Mouse (Mus musculus): ENCODE measurements around the gene Ccdc146. TPM values are rescaled to one million over a fixed set of nuclear protein-coding genes. Genes with fewer than 3 reads are reported as not detected.

The Ccdc146 gene
- polyA plus RNA-seq, 1 experiment from 2014 or later: 0.09 TPM

- peak; percentile 40 for DNase-seq (ENCODE audit: low spot score)
- H3K4me3 ChIP-seq (replicated peaks; ENCODE audit: low read depth, low read length): no peak overlapping the region
- no peak overlapping the region for H3K9ac ChIP-seq (ENCODE audit: low read depth, low read length)
- no peak for TF ChIP-seq CTCF (IDR thresholded peaks at IDR 0.05; ENCODE audit: low read depth)
- no peaks in the 10 kb centered on the region for H3K4me1 ChIP-seq (replicated peaks; ENCODE audit: insufficient read depth, low read length)
- ATAC-seq (replicated peaks; ENCODE audit: low FRiP score, low read depth): peak; percentile 75
- no peaks in the 10 kb centered on the region for H3K27me3 ChIP-seq (ENCODE audit: insufficient read depth, low read length)
- H3K9me3 ChIP-seq (replicated peaks; ENCODE audit: low read length): no peaks in the 10 kb centered on the region
- 23% methylated on average over 12 of the region's 13 CpGs for WGBS
- no peak overlapping the region for H3K4me2 ChIP-seq (ENCODE audit: low read length)
- H3K27ac ChIP-seq: no peak overlapping the region
- H3K36me3 ChIP-seq (ENCODE audit: insufficient read depth, low read length): no peaks in the 10 kb centered on the region
Observed at GRCm38 (mm10) chr5:21391616-21392384, 32.7 kb downstream of the Ccdc146 start.

- no peaks in the 10 kb centered on the region for H3K9me3 ChIP-seq (replicated peaks; ENCODE audit: low read length)
- DNase-seq (ENCODE audit: low spot score) (no peak), ATAC-seq (replicated peaks; ENCODE audit: low FRiP score, low read depth) (no peak)
- H3K9ac ChIP-seq (ENCODE audit: low read depth, low read length): no peak overlapping the region
- H3K36me3 ChIP-seq (ENCODE audit: insufficient read depth, low read length): no peaks in the 10 kb centered on the region
- 87% methylated on average over 4 of the region's 4 CpGs for WGBS
- no peaks in the 10 kb centered on the region for H3K4me1 ChIP-seq (replicated peaks; ENCODE audit: insufficient read depth, low read length)
- no peaks in the 10 kb centered on the region for H3K27me3 ChIP-seq (ENCODE audit: insufficient read depth, low read length)
- TF ChIP-seq CTCF (IDR thresholded peaks at IDR 0.05; ENCODE audit: low read depth): no peak
- H3K27ac ChIP-seq: no peak overlapping the region
- H3K4me2 ChIP-seq (ENCODE audit: low read length): no peak overlapping the region
- no peak overlapping the region for H3K4me3 ChIP-seq (replicated peaks; ENCODE audit: low read depth, low read length)
Observed at GRCm38 (mm10) chr5:21388855-21389254, 35.6 kb downstream of the Ccdc146 start.

GRCm38 (mm10) chr5:21387340-21387739 is 37.1 kb downstream of the Ccdc146 start:
- no peak for ATAC-seq (replicated peaks; ENCODE audit: low FRiP score, low read depth)
- no peak overlapping the region for H3K9ac ChIP-seq (ENCODE audit: low read depth, low read length)
- H3K9me3 ChIP-seq (replicated peaks; ENCODE audit: low read length): no peaks in the 10 kb centered on the region
- no peak overlapping the region for H3K27ac ChIP-seq
- H3K4me2 ChIP-seq (ENCODE audit: low read length): no peak overlapping the region
- H3K36me3 ChIP-seq (ENCODE audit: insufficient read depth, low read length): no peaks in the 10 kb centered on the region
- no peaks in the 10 kb centered on the region for H3K27me3 ChIP-seq (ENCODE audit: insufficient read depth, low read length)
- no peak overlapping the region for H3K4me3 ChIP-seq (replicated peaks; ENCODE audit: low read depth, low read length)
- no peak for TF ChIP-seq CTCF (IDR thresholded peaks at IDR 0.05; ENCODE audit: low read depth)
- DNase-seq (ENCODE audit: low spot score): no peak
- 0 out of 2 replicates have a peak, but pooled peaks cover 12% of the 10 kb centered on the region for H3K4me1 ChIP-seq (replicated peaks; ENCODE audit: insufficient read depth, low read length)

DNA sequence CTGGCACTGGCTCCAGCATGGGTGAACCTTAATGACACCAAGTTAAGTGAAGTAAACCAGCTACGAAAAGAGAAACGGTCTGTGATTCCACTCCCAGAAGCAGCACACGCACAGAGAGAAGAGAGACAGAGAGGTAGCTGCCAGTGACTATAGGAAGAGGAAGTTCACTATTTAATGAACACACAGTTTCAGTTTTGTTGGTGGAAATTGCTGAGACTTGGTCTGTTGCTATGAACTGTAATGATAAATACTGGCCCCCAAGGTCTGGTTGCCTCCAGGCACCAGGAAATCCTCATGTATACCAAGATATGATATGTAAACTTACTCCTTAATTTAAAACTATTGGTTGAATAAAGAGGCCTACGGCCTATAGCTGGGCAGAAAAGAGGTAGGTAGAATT is 38.0 kb downstream of the Ccdc146 start:
- Histone ChIP-seq H3K4me3 (replicated peaks; ENCODE audit: low read depth, low read length) (no peak overlapping the region), H3K4me1 (replicated peaks; ENCODE audit: insufficient read depth, low read length) (0 out of 2 replicates have a peak, but pooled peaks cover 12% of the 10 kb centered on the region), H3K9me3 (replicated peaks; ENCODE audit: low read length) (no peaks in the 10 kb centered on the region), H3K27ac (no peak overlapping the region), H3K9ac (ENCODE audit: low read depth, low read length) (no peak overlapping the region), H3K27me3 (ENCODE audit: insufficient read depth, low read length) (no peaks in the 10 kb centered on the region), H3K36me3 (ENCODE audit: insufficient read depth, low read length) (no peaks in the 10 kb centered on the region), H3K4me2 (ENCODE audit: low read length) (no peak overlapping the region)
- DNase-seq (ENCODE audit: low spot score) (no peak), ATAC-seq (replicated peaks; ENCODE audit: low FRiP score, low read depth) (no peak)
- TF ChIP-seq CTCF (IDR thresholded peaks at IDR 0.05; ENCODE audit: low read depth): no peak
- 84% methylated on average over 4 of the region's 4 CpGs for WGBS

DNA sequence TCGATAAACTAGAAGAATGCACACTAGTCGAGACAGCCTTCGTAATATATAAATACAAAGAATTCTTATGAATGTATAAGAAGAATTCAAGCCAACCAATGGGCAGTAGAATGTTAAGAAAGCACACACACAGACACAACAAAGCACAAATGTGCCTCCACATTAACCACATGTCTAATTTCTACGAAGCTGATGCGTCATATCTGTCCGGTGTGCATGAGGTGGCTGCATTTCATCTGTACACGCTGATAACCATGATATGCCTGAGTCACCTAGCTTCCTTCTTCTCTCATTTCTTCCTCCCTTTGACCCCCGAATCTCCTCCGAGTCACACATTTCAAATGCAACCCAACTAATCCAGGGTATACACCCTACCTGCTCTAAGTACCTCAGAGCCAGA is 39.5 kb downstream of the Ccdc146 start:
- Histone ChIP-seq H3K27me3 (ENCODE audit: insufficient read depth, low read length) (no peaks in the 10 kb centered on the region), H3K4me3 (replicated peaks; ENCODE audit: low read depth, low read length) (no peak overlapping the region), H3K4me2 (ENCODE audit: low read length) (no peak overlapping the region), H3K9ac (ENCODE audit: low read depth, low read length) (no peak overlapping the region), H3K36me3 (ENCODE audit: insufficient read depth, low read length) (no peaks in the 10 kb centered on the region), H3K4me1 (replicated peaks; ENCODE audit: insufficient read depth, low read length) (0 out of 2 replicates have a peak, but pooled peaks cover 12% of the 10 kb centered on the region), H3K27ac (no peak overlapping the region), H3K9me3 (replicated peaks; ENCODE audit: low read length) (no peaks in the 10 kb centered on the region)
- ATAC-seq (replicated peaks; ENCODE audit: low FRiP score, low read depth): no peak
- WGBS: 91% methylated on average over 9 of the region's 9 CpGs
- no peak for TF ChIP-seq CTCF (IDR thresholded peaks at IDR 0.05; ENCODE audit: low read depth)
- DNase-seq (ENCODE audit: low spot score): no peak

GRCm38 (mm10) chr5:21384252-21384960 is 40.1 kb downstream of the Ccdc146 start:
- Histone ChIP-seq H3K4me2 (ENCODE audit: low read length) (no peak overlapping the region), H3K27me3 (ENCODE audit: insufficient read depth, low read length) (no peaks in the 10 kb centered on the region), H3K27ac (no peak overlapping the region), H3K4me3 (replicated peaks; ENCODE audit: low read depth, low read length) (no peak overlapping the region), H3K36me3 (ENCODE audit: insufficient read depth, low read length) (no peaks in the 10 kb centered on the region), H3K4me1 (replicated peaks; ENCODE audit: insufficient read depth, low read length) (0 out of 2 replicates have a peak, but pooled peaks cover 12% of the 10 kb centered on the region), H3K9ac (ENCODE audit: low read depth, low read length) (no peak overlapping the region), H3K9me3 (replicated peaks; ENCODE audit: low read length) (no peaks in the 10 kb centered on the region)
- DNase-seq (ENCODE audit: low spot score): no peak
- no peak for TF ChIP-seq CTCF (IDR thresholded peaks at IDR 0.05; ENCODE audit: low read depth)
- no peak for ATAC-seq (replicated peaks; ENCODE audit: low FRiP score, low read depth)
- 69% methylated on average over 13 of the region's 13 CpGs for WGBS
